Mouse (Mus musculus) MEL (cell line): ENCODE data around the gene Prex1. TPM values are rescaled to one million over a fixed set of nuclear protein-coding genes. Genes with fewer than 3 reads are reported as not detected.

Experiments used
- DNase-seq: peaks from one replicate; pipeline ENCODE4 v3.0.0; 2011; ENCODE audit warnings: low read depth, low spot score
- H3K27ac ChIP-seq: 2 replicates; pipeline ENCODE4 v1.5.1; 2012; ENCODE audit warnings: low read depth, mild to moderate bottlenecking, control low read depth, low read length, moderate library complexity; ENCODE audit not compliant: control insufficient read depth
- H3K27me3 ChIP-seq, 2 experiments: fragments of 150-350 bp in 1 of 2; sonication (generic) in 1 of 2; 2 replicates each; pipeline ENCODE4 v1.6.1; 2012; ENCODE audit warnings: low read length in 2 of 2, mild to moderate bottlenecking in 2 of 2, improper control_type of control experiment in 1 of 2, moderate library complexity in 1 of 2; ENCODE audit not compliant: insufficient read depth in 2 of 2, control insufficient read depth in 1 of 2
- H3K36me3 ChIP-seq, 2 experiments: 2 replicates each; pipeline ENCODE4 v1.6.1; 2012 to 2014; ENCODE audit warnings: low read length in 2 of 2, improper control_type of control experiment in 1 of 2, inconsistent platforms in 1 of 2, mild to moderate bottlenecking in 1 of 2; ENCODE audit not compliant: insufficient read depth in 2 of 2, control insufficient read depth in 1 of 2
- H3K4me1 ChIP-seq, 2 experiments: fragments of 150-350 bp in 1 of 2; sonication (generic) in 1 of 2; 2 replicates each; pipeline ENCODE4 v1.6.1; 2012; ENCODE audit warnings: low read length in 2 of 2, improper control_type of control experiment in 1 of 2, mild to moderate bottlenecking in 1 of 2; ENCODE audit not compliant: insufficient read depth in 2 of 2, control insufficient read depth in 1 of 2
- H3K4me3 ChIP-seq, 2 experiments: fragments of 150-350 bp in 1 of 2; sonication (generic) in 1 of 2; 2 replicates each; pipeline ENCODE4 v1.5.1; 2012; ENCODE audit warnings: low read depth in 2 of 2, low read length in 2 of 2, mild to moderate bottlenecking in 2 of 2, moderate library complexity in 2 of 2, control low read depth in 1 of 2, improper control_type of control experiment in 1 of 2; ENCODE audit not compliant: control insufficient read depth in 1 of 2, insufficient read depth in 1 of 2
- H3K79me2 ChIP-seq: 2 replicates; pipeline ENCODE4 v1.6.1; 2012; ENCODE audit warnings: mild to moderate bottlenecking, low read length, moderate library complexity; ENCODE audit not compliant: control insufficient read depth, poor library complexity, insufficient read depth
- H3K9ac ChIP-seq: 2 replicates; pipeline ENCODE4 v1.6.1; 2012; ENCODE audit warnings: low read depth, mild to moderate bottlenecking, control low read depth, low read length, moderate library complexity; ENCODE audit not compliant: control insufficient read depth, poor library complexity, severe bottlenecking
- H3K9me3 ChIP-seq: fragments of 150-350 bp; sonication (generic); replicated peaks from 2 replicates; pipeline ENCODE4 v1.6.1; 2012; ENCODE audit warnings: mild to moderate bottlenecking, low read length, improper control_type of control experiment, moderate library complexity; ENCODE audit not compliant: insufficient read depth
- CTCF ChIP-seq, 3 experiments: IDR thresholded peaks in 2 of 3; conservative IDR thresholded peaks in 1 of 3; 2 replicates each; pipeline ENCODE4 v1.5.1; 2011 to 2012; ENCODE audit warnings: low read length in 3 of 3, low read depth in 2 of 3, mild to moderate bottlenecking in 2 of 3, improper control_type of control experiment in 1 of 3, inconsistent platforms in 1 of 3, mixed read lengths in 1 of 3, moderate library complexity in 1 of 3; ENCODE audit not compliant: control insufficient read depth in 1 of 3, insufficient read depth in 1 of 3, poor library complexity in 1 of 3, severe bottlenecking in 1 of 3
- ELF1 ChIP-seq: IDR thresholded peaks from 2 replicates; pipeline ENCODE4 v1.6.1; 2014; ENCODE audit warnings: low read depth, mild to moderate bottlenecking, inconsistent platforms, low read length, improper control_type of control experiment, moderate library complexity
- ETS1 ChIP-seq: IDR thresholded peaks from 2 replicates; pipeline ENCODE4 v1.6.1; 2012; ENCODE audit warnings: low read depth, mild to moderate bottlenecking, inconsistent platforms, low read length, improper control_type of control experiment, moderate library complexity
- HCFC1 ChIP-seq: IDR thresholded peaks from 2 replicates; pipeline ENCODE4 v1.6.1; 2012; ENCODE audit warnings: low read depth, mild to moderate bottlenecking, inconsistent platforms, low read length, improper control_type of control experiment, moderate library complexity
- KAT2A ChIP-seq: conservative IDR thresholded peaks from 2 replicates; pipeline ENCODE4 v1.6.1; 2012; ENCODE audit warnings: low read depth, low read length, improper control_type of control experiment, inconsistent platforms
- MAFK ChIP-seq: IDR thresholded peaks from 2 replicates; pipeline ENCODE4 v1.6.1; 2011; ENCODE audit warnings: low read depth, mild to moderate bottlenecking, low read length, improper control_type of control experiment, borderline replicate concordance
- MAZ ChIP-seq: IDR thresholded peaks from 2 replicates; pipeline ENCODE4 v1.6.1; 2012; ENCODE audit warnings: low read depth, mild to moderate bottlenecking, inconsistent platforms, low read length, improper control_type of control experiment
- MXI1 ChIP-seq: IDR thresholded peaks from 2 replicates; pipeline ENCODE4 v1.6.1; 2011; ENCODE audit warnings: mild to moderate bottlenecking, low read depth, low read length, improper control_type of control experiment
- MYB ChIP-seq: IDR thresholded peaks from 2 replicates; pipeline ENCODE4 v1.6.1; 2011; ENCODE audit warnings: mild to moderate bottlenecking, low read depth, low read length, improper control_type of control experiment
- MYC ChIP-seq: IDR thresholded peaks from 2 replicates; pipeline ENCODE4 v1.6.1; 2011; ENCODE audit warnings: low read depth, mild to moderate bottlenecking, low read length, improper control_type of control experiment, moderate library complexity
- POLR2AphosphoS2 ChIP-seq: IDR thresholded peaks from 2 replicates; pipeline ENCODE4 v1.6.1; 2011; ENCODE audit warnings: low read length, improper control_type of control experiment
- RAD21 ChIP-seq: IDR thresholded peaks from 2 replicates; pipeline ENCODE4 v1.6.1; 2011; ENCODE audit warnings: mild to moderate bottlenecking, low read depth, low read length, improper control_type of control experiment
- SIN3A ChIP-seq: IDR thresholded peaks from 2 replicates; pipeline ENCODE4 v1.6.1; 2012; ENCODE audit warnings: low read length, improper control_type of control experiment, inconsistent platforms
- SMC3 ChIP-seq: IDR thresholded peaks from 2 replicates; pipeline ENCODE4 v1.6.1; 2011; ENCODE audit warnings: low read depth, low read length, improper control_type of control experiment
- USF1 ChIP-seq: IDR thresholded peaks from 2 replicates; pipeline ENCODE4 v1.6.1; 2014; ENCODE audit warnings: low read depth, mild to moderate bottlenecking, inconsistent platforms, low read length, improper control_type of control experiment, moderate library complexity
- ZC3H11A ChIP-seq: IDR thresholded peaks from 2 replicates; pipeline ENCODE4 v1.6.1; 2012; ENCODE audit warnings: low read depth, mild to moderate bottlenecking, inconsistent platforms, low read length, improper control_type of control experiment
- ZMIZ1 ChIP-seq: IDR thresholded peaks from 2 replicates; pipeline ENCODE4 v1.6.1; 2012; ENCODE audit warnings: low read depth, mild to moderate bottlenecking, inconsistent platforms, low read length, improper control_type of control experiment, moderate library complexity
- polyA plus RNA-seq, 2 experiments: library from polyadenylated mRNA; stranded (reverse) in 1 of 2; unstranded in 1 of 2; fragments of >175 nt in 1 of 2; fragments of >200 nt in 1 of 2; gene quantifications; 2 replicates each; pipeline versions ENCODE4 v1.2.1 to v1.2.4; 2012; ENCODE audit warnings: low replicate concordance in 2 of 2, low read depth in 1 of 2; ENCODE audit not compliant: insufficient read length in 2 of 2, insufficient read depth in 1 of 2, missing spikeins in 1 of 2
- total RNA-seq: library from RNA; depleted of rRNA; stranded (reverse); fragments of 300-350 nt; gene quantifications from 2 replicates; pipeline ENCODE4 v1.2.3, GENCODE M21; 2012

Gene Prex1
- total and polyA plus RNA-seq, 3 experiments: 8.0 to 33.1 (median 15.8) TPM

DNA sequence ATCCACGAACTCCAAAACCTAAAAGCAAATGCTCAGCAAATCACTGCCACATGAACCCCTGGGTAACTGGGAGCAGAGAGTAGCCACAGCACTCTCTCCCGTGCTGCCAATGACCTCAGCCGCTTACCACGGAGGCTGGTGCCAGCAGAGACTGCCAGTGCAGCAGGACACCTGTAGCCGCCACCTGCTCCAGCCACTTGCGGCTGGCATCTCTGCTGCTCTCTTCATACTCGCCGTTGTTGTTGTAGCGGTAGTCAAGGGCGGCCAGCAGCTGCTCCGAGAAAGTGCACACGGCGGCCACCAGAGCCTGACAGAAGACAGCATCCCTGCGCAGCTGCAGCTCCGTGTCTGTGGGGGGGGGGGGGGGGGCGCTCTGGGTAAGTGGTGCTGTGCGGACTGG is 138.2 kb downstream of the Prex1 start:
- Histone ChIP-seq H3K9ac (no peak overlapping the region), H3K9me3 (no peaks in the 10 kb centered on the region), H3K79me2 (no peaks in the 10 kb centered on the region), H3K27me3 (no peaks in the 10 kb centered on the region), H3K36me3 (no peaks in the 10 kb centered on the region), H3K4me1 (no peaks in the 10 kb centered on the region), H3K27ac (no peak overlapping the region), H3K4me3 (no peak overlapping the region)
- DNase-seq: no peak
- TF ChIP-seq SMC3 (no peak), CTCF (IDR thresholded peaks at IDR 0.05 in 2 of 3, conservative IDR thresholded peaks at IDR 0.05 in 1 of 3; ENCODE audit: control insufficient read depth in 1 of 3, insufficient read depth in 1 of 3, low read depth in 2 of 3, low read length in 3 of 3, poor library complexity in 1 of 3, severe bottlenecking in 1 of 3) (no peak), KAT2A (no peak), ETS1 (no peak), HCFC1 (no peak), ZC3H11A (no peak), POLR2AphosphoS2 (no peak), MYC (no peak), MAFK (no peak), SIN3A (no peak)

DNA sequence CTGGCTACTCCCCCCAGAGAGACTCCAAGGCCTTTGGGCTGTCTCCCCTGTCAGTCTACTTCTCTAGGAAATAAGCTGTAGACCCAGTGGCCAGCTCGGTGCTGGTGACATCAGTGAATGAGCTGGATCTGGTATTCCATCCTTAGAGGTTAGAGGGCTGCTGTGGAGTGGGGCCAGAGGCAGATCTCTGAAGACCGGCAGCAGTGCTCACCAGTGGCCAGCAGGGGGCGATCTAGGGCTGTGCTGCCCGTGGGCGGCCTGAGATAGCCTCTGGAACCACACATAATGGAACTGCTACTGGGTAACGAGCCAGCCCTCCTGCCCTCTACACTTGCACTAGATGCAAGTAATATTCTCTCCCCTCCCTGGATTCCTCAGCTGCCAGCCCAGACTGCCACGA is 138.7 kb downstream of the Prex1 start:
- H3K4me1 ChIP-seq: no peaks in the 10 kb centered on the region
- peak; percentile 65 for DNase-seq
- H3K36me3 ChIP-seq: no peaks in the 10 kb centered on the region
- no peak overlapping the region for H3K9ac ChIP-seq
- H3K27me3 ChIP-seq: no peaks in the 10 kb centered on the region
- TF ChIP-seq MAZ (0 out of 2 replicates have a peak, but pooled peaks have one; percentile 33), MXI1 (no peak), ZC3H11A (peak; percentile 77), CTCF (IDR thresholded peaks at IDR 0.05 in 2 of 3, conservative IDR thresholded peaks at IDR 0.05 in 1 of 3; ENCODE audit: control insufficient read depth in 1 of 3, insufficient read depth in 1 of 3, low read depth in 2 of 3, low read length in 3 of 3, poor library complexity in 1 of 3, severe bottlenecking in 1 of 3) (peak; percentile 91 to 99 (median 91)), ELF1 (no peak), USF1 (no peak), ZMIZ1 (no peak), RAD21 (peak; percentile 88), SMC3 (peak; percentile 84), MYB (no peak)
- no peaks in the 10 kb centered on the region for H3K79me2 ChIP-seq
- H3K4me3 ChIP-seq: no peak overlapping the region
- H3K9me3 ChIP-seq: no peaks in the 10 kb centered on the region
- H3K27ac ChIP-seq: no peak overlapping the region
